Mouse (Mus musculus): Measurements from ENCODE around the gene Heg1. TPM values are rescaled to one million over a fixed set of nuclear protein-coding genes. Genes with fewer than 3 reads are reported as not detected.

The Heg1 gene
- polyA plus RNA-seq, 1 experiment from 2014 or later, result 40.7 TPM

DNA sequence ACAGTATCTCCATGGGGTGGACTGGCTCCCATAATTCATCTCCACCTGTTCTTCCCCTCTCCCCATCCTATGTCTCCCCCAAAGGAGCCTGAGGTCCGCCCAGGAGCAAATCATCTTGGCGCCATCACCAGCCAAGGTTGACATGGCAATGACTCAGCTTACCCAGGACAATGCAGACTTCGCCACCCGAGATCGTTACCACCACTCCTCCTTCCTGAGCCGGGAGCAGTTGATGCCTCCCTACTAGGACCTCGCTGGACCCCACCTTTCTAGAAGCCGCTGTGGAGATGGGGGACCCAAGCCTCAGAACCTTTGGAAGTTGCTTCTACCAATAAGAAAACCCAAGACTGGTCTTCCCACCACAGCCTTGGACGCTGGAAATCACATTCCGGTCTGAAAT is 21.3 kb upstream of the Heg1 start:
- H3K4me3 ChIP-seq (ENCODE audit: low read depth, low read length), result no peak overlapping the region
- H3K27me3 ChIP-seq (ENCODE audit: control insufficient read depth, insufficient read depth, low read length), result no peaks in the 10 kb centered on the region
- 97% methylated on average over 10 of the region's 10 CpGs for WGBS
- H3K36me3 ChIP-seq (ENCODE audit: control insufficient read depth, insufficient read depth, low read length), result no peaks in the 10 kb centered on the region
- no peak overlapping the region for H3K27ac ChIP-seq (ENCODE audit: low read depth, low read length)
- DNase-seq (ENCODE audit: low spot score, missing footprints) (no peak), ATAC-seq (ENCODE audit: low FRiP score) (no peak)
- H3K4me2 ChIP-seq, result no peak overlapping the region
- no peaks in the 10 kb centered on the region for H3K9me3 ChIP-seq (ENCODE audit: control insufficient read depth, low read length)
- no peaks in the 10 kb centered on the region for H3K4me1 ChIP-seq (ENCODE audit: control insufficient read depth, insufficient read depth, low read length)
- H3K9ac ChIP-seq (ENCODE audit: low read length), result no peak overlapping the region

DNA sequence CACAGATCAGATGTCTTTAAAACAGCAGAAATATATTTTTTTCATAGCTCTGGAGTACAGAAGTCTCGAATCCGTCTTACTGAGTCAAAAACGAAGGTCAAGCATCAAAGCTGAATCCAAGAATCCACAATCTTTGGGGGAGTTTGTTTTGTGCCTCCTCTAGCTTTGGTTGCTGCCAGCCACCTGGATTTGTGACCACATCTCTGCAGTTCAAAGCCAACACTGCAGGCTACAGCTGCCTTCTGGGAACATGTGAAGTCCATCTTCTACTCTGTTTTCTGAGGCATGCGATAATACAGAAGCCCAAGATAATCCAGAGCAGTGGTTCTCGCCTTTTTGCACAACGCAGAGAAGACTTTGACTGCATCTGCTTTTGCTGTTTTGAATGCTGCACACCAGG is 17.9 kb upstream of the Heg1 start:
- Histone ChIP-seq H3K4me3 (ENCODE audit: low read depth, low read length) (no peak overlapping the region), H3K4me2 (no peak overlapping the region), H3K4me1 (ENCODE audit: control insufficient read depth, insufficient read depth, low read length) (no peaks in the 10 kb centered on the region), H3K9me3 (ENCODE audit: control insufficient read depth, low read length) (no peaks in the 10 kb centered on the region), H3K9ac (ENCODE audit: low read length) (no peak overlapping the region), H3K27me3 (ENCODE audit: control insufficient read depth, insufficient read depth, low read length) (no peaks in the 10 kb centered on the region), H3K36me3 (ENCODE audit: control insufficient read depth, insufficient read depth, low read length) (no peaks in the 10 kb centered on the region), H3K27ac (ENCODE audit: low read depth, low read length) (no peak overlapping the region)
- WGBS, result 90% methylated on average over 6 of the region's 6 CpGs
- DNase-seq (ENCODE audit: low spot score, missing footprints), result peak; percentile 81
- ATAC-seq (ENCODE audit: low FRiP score), result no peak

- WGBS, result 90% methylated on average over 4 of the region's 4 CpGs
Observed at GRCm38 (mm10) chr16:33666985-33667538, 17.1 kb upstream of the Heg1 start.

DNA sequence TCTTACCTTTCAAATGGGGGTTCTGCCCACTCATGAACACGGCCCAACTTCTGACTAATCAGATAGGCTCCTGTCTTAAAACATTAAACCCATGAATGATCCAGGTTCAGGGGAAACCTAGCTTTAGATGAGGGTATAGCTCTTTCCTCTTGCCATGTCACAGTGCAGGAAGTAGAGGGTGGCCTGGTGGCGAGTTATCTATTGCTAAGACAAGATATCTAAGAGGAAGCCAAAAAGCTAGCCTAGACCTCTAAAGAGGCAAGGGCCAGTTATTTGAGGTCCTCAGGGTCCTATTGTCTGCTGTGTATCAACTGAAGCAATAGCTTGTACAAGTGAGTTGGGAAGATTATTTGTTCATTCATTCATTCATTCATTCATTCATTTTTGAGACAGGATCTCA is 15.7 kb upstream of the Heg1 start:
- DNase-seq (ENCODE audit: low spot score, missing footprints) (peak; percentile 47), ATAC-seq (ENCODE audit: low FRiP score) (no peak)
- WGBS, result 81% methylated on average over 2 of the region's 2 CpGs

More at GRCm38 (mm10) chr16:33666985-33667538, 17.1 kb upstream of the Heg1 start:
- Histone ChIP-seq H3K36me3 (ENCODE audit: control insufficient read depth, insufficient read depth, low read length) (no peaks in the 10 kb centered on the region), H3K9me3 (ENCODE audit: control insufficient read depth, low read length) (no peaks in the 10 kb centered on the region), H3K4me1 (ENCODE audit: control insufficient read depth, insufficient read depth, low read length) (no peaks in the 10 kb centered on the region), H3K27ac (ENCODE audit: low read depth, low read length) (no peak overlapping the region), H3K4me3 (ENCODE audit: low read depth, low read length) (no peak overlapping the region), H3K27me3 (ENCODE audit: control insufficient read depth, insufficient read depth, low read length) (no peaks in the 10 kb centered on the region), H3K4me2 (no peak overlapping the region), H3K9ac (ENCODE audit: low read length) (no peak overlapping the region)
- ATAC-seq (ENCODE audit: low FRiP score) (no peak), DNase-seq (ENCODE audit: low spot score, missing footprints) (peak; percentile 17)

GRCm38 (mm10) chr16:33669072-33669471 is 15.1 kb upstream of the Heg1 start:
- no peak overlapping the region for H3K4me2 ChIP-seq
- no peaks in the 10 kb centered on the region for H3K9me3 ChIP-seq (ENCODE audit: control insufficient read depth, low read length)
- no peak overlapping the region for H3K4me3 ChIP-seq (ENCODE audit: low read depth, low read length)
- WGBS, result 79% methylated on average over 1 of the region's 1 CpGs
- no peaks in the 10 kb centered on the region for H3K36me3 ChIP-seq (ENCODE audit: control insufficient read depth, insufficient read depth, low read length)
- no peaks in the 10 kb centered on the region for H3K4me1 ChIP-seq (ENCODE audit: control insufficient read depth, insufficient read depth, low read length)
- no peak overlapping the region for H3K9ac ChIP-seq (ENCODE audit: low read length)
- no peaks in the 10 kb centered on the region for H3K27me3 ChIP-seq (ENCODE audit: control insufficient read depth, insufficient read depth, low read length)
- no peak for DNase-seq (ENCODE audit: low spot score, missing footprints)
- no peak for ATAC-seq (ENCODE audit: low FRiP score)
- no peak overlapping the region for H3K27ac ChIP-seq (ENCODE audit: low read depth, low read length)

More for the DNA sequence above, 15.7 kb upstream of the Heg1 start:
- H3K4me3 ChIP-seq (ENCODE audit: low read depth, low read length), result no peak overlapping the region
- H3K4me1 ChIP-seq (ENCODE audit: control insufficient read depth, insufficient read depth, low read length), result no peaks in the 10 kb centered on the region
- no peaks in the 10 kb centered on the region for H3K36me3 ChIP-seq (ENCODE audit: control insufficient read depth, insufficient read depth, low read length)
- no peak overlapping the region for H3K4me2 ChIP-seq
- no peak overlapping the region for H3K9ac ChIP-seq (ENCODE audit: low read length)
- H3K9me3 ChIP-seq (ENCODE audit: control insufficient read depth, low read length), result no peaks in the 10 kb centered on the region
- H3K27ac ChIP-seq (ENCODE audit: low read depth, low read length), result no peak overlapping the region
- no peaks in the 10 kb centered on the region for H3K27me3 ChIP-seq (ENCODE audit: control insufficient read depth, insufficient read depth, low read length)

DNA sequence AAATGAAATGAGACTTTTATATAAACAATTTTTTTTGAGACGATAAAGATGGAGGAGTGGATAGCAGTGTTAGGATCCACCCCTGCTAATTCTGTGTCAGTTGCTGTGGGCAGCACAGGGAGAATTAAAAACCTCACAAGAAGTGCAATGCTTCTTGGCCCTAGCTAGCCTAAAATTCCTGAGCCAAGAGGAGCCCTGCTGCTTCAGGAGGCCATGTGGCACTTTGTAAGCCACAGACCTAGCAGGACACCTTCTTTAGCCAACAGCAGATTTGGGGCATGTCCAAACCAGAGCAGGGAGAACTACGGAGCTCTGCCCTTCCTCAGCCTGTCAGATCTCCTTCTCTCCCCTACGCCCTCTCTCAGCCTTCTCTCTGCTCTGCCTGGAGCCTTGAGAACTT is 13.8 kb upstream of the Heg1 start:
- H3K4me1 ChIP-seq (ENCODE audit: control insufficient read depth, insufficient read depth, low read length), result no peaks in the 10 kb centered on the region
- no peak overlapping the region for H3K4me3 ChIP-seq (ENCODE audit: low read depth, low read length)
- no peak for ATAC-seq (ENCODE audit: low FRiP score)
- H3K27me3 ChIP-seq (ENCODE audit: control insufficient read depth, insufficient read depth, low read length), result no peaks in the 10 kb centered on the region
- peak; percentile 72 for DNase-seq (ENCODE audit: low spot score, missing footprints)
- 68% methylated on average over 3 of the region's 3 CpGs for WGBS
- no peak overlapping the region for H3K27ac ChIP-seq (ENCODE audit: low read depth, low read length)
- no peaks in the 10 kb centered on the region for H3K9me3 ChIP-seq (ENCODE audit: control insufficient read depth, low read length)
- H3K36me3 ChIP-seq (ENCODE audit: control insufficient read depth, insufficient read depth, low read length), result no peaks in the 10 kb centered on the region
- H3K9ac ChIP-seq (ENCODE audit: low read length), result no peak overlapping the region
- H3K4me2 ChIP-seq, result no peak overlapping the region

DNA sequence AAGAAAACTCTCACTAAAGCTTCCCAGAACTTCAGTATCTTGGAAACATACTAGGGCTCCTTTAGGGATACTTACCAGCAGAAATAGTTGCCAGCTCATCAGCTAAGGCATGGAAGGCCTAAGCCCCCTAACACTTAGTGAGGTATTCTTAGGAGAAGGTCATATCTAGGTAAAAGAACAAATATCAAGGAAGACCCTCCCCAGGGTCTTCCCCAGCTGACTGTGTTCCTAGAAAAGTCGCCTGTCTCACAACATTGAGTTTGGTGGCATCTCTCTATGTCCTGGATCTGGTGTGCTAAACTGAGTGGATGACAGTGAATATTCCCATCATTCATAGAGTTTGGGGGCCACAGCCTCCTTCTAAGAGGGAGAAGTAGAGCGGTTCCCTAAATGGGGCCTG is 13.2 kb upstream of the Heg1 start:
- Histone ChIP-seq H3K4me3 (ENCODE audit: low read depth, low read length) (no peak overlapping the region), H3K36me3 (ENCODE audit: control insufficient read depth, insufficient read depth, low read length) (no peaks in the 10 kb centered on the region), H3K4me2 (no peak overlapping the region), H3K4me1 (ENCODE audit: control insufficient read depth, insufficient read depth, low read length) (no peaks in the 10 kb centered on the region), H3K9ac (ENCODE audit: low read length) (no peak overlapping the region), H3K9me3 (ENCODE audit: control insufficient read depth, low read length) (no peaks in the 10 kb centered on the region), H3K27me3 (ENCODE audit: control insufficient read depth, insufficient read depth, low read length) (no peaks in the 10 kb centered on the region), H3K27ac (ENCODE audit: low read depth, low read length) (no peak overlapping the region)
- ATAC-seq (ENCODE audit: low FRiP score) (no peak), DNase-seq (ENCODE audit: low spot score, missing footprints) (peak; percentile 59)
- 88% methylated on average over 2 of the region's 2 CpGs for WGBS

GRCm38 (mm10) chr16:33672188-33672587 is 12.0 kb upstream of the Heg1 start:
- Histone ChIP-seq H3K4me2 (no peak overlapping the region), H3K4me3 (ENCODE audit: low read depth, low read length) (no peak overlapping the region), H3K27ac (ENCODE audit: low read depth, low read length) (no peak overlapping the region), H3K9ac (ENCODE audit: low read length) (no peak overlapping the region), H3K36me3 (ENCODE audit: control insufficient read depth, insufficient read depth, low read length) (no peaks in the 10 kb centered on the region), H3K4me1 (ENCODE audit: control insufficient read depth, insufficient read depth, low read length) (peaks cover 5% of the 10 kb centered on the region; the same call in 1 of the 2 replicates), H3K27me3 (ENCODE audit: control insufficient read depth, insufficient read depth, low read length) (no peaks in the 10 kb centered on the region), H3K9me3 (ENCODE audit: control insufficient read depth, low read length) (no peaks in the 10 kb centered on the region)
- 84% methylated on average over 4 of the region's 4 CpGs for WGBS
- ATAC-seq (ENCODE audit: low FRiP score) (no peak), DNase-seq (ENCODE audit: low spot score, missing footprints) (no peak)

DNA sequence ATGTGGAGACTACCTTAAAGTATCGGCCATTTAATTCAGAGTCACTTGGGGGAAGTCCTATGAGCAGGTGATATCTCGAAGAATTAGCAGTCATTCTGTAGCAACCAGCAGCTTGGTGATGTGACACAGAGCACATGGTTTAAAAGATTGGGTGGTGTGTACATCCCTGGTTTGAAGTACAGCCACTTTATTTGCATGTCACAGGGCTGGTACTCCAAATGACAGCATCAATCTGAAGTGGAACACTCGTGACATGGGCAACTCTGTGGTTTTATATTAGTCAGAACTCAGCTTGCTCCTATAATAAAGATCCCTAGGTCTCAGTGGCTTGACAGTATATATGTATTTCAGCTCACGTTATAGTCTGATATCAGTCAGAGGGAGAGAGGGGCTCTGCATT is 11.5 kb upstream of the Heg1 start:
- Histone ChIP-seq H3K4me2 (no peak overlapping the region), H3K4me3 (ENCODE audit: low read depth, low read length) (no peak overlapping the region), H3K27ac (ENCODE audit: low read depth, low read length) (no peak overlapping the region), H3K9me3 (ENCODE audit: control insufficient read depth, low read length) (no peaks in the 10 kb centered on the region), H3K4me1 (ENCODE audit: control insufficient read depth, insufficient read depth, low read length) (peaks cover 5% of the 10 kb centered on the region; the same call in 1 of the 2 replicates), H3K9ac (ENCODE audit: low read length) (no peak overlapping the region), H3K27me3 (ENCODE audit: control insufficient read depth, insufficient read depth, low read length) (no peaks in the 10 kb centered on the region), H3K36me3 (ENCODE audit: control insufficient read depth, insufficient read depth, low read length) (no peaks in the 10 kb centered on the region)
- WGBS, result 90% methylated on average over 4 of the region's 4 CpGs
- DNase-seq (ENCODE audit: low spot score, missing footprints), result peak; percentile 76
- ATAC-seq (ENCODE audit: low FRiP score), result no peak
